Mouse (Mus musculus) kidney, adult 2 months (tissue): Measurements from ENCODE around the gene Nrp1.

Experiments
- CTCF ChIP-seq: fragments of 200-500 bp; conservative IDR thresholded peaks from 2 replicates; pipeline ENCODE4 v1.5.1; 2011; ENCODE audit warnings: low read depth, mild to moderate bottlenecking, control low read depth, low read length, moderate library complexity, mixed read lengths; ENCODE audit not compliant: insufficient read depth, insufficient read length
- POLR2A ChIP-seq: fragments of 200-500 bp; IDR thresholded peaks from one replicate; pipeline ENCODE4 v1.6.1; 2011; ENCODE audit warnings: low read depth, low read length, control low read depth

DNA sequence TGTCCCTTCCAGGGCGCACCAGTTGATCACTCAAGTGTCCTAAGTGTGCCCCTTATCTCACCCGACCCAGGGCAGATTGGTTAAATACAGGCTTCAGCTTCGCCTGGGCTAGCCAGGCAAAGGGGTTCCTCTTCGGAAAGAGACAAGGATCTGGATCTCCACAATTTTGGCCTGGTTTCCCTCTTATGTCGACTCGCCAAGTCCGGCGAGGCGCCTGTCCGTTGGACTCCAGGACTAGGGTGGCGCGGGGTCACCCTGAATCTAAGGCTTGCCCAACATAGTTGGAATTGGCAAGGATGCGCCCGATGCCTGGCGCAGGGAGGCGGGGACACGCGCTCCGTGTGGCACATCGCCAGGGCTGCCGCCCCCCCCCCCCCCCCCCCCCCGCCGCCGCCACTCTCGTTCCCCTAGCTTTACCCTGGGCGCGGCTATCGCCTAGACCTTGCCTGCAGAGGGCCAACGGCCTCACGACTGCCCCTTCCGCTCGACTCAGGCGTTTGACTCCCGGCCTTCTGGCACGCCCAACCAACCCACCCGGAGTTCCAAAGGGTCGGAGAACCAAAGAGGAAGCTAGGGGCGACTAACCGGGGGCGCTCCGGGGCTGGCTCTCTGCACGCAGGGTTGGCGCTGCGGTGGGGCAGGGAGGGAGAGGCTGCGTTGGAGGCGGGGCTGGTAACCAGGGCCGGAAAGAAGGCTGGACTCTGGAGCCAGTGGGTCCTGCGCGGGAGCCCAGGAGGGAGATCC, 1.4 kb upstream of the Nrp1 start:
- TF ChIP-seq CTCF = peak; percentile 41
- no peak for TF ChIP-seq POLR2A
